Mouse (Mus musculus): ENCODE data around the gene Il25.

GRCm38 (mm10) chr14:54938431-54939219, 6.1 kb downstream of the Il25 start:
- no peak for TF ChIP-seq CTCF (IDR thresholded peaks at IDR 0.05; ENCODE audit: extremely low read depth, insufficient read depth, low read length)
- no peak for TF ChIP-seq POLR2A (IDR thresholded peaks at IDR 0.05; ENCODE audit: extremely low read depth, insufficient read depth, low read length)

Data from cortical plate, adult 2 months (tissue).